ENCODE assay signal across 20 mouse cellular contexts in genomic region chr14:118980890-118981289, GRCm38 (mm10). TPM values are rescaled to one million over a fixed set of nuclear protein-coding genes. Genes with fewer than 3 reads are reported as not detected.
DNase-seq lines count a peak whose midpoint lies in the region; ATAC-seq and TF ChIP-seq lines count a peak whose summit lies in the region.
"Had no signal": no experiment of that assay in that cellular context is flagged by ENCODE, and none has a peak within 500 bp of the region (broad histone marks: within the 10 kb centered on the region; RNA-seq: fewer than 3 reads in every experiment).

No protein-coding gene starts in this region.

- no peak for TF ChIP-seq CTCF in midbrain, postnatal 0 days (IDR thresholded peaks at IDR 0.05)

- H3K4me3 ChIP-seq in heart, embryonic 10.5 days = no peak overlapping the region
- H3K4me3 ChIP-seq in midbrain, embryonic 11.5 days (ENCODE audit: low read depth, low read length) = no peak overlapping the region
- no peak overlapping the region for H3K4me3 ChIP-seq in midbrain, postnatal 0 days (ENCODE audit: low read depth, low read length)
- H3K4me3 ChIP-seq: embryonic facial prominence, embryonic 10.5 days; forebrain, embryonic 10.5 days; gastrocnemius, adult 2 months; hindbrain, embryonic 10.5 days had no signal

- H3K9me3 ChIP-seq in heart, embryonic 10.5 days = no peaks in the 10 kb centered on the region
- no peaks in the 10 kb centered on the region for H3K9me3 ChIP-seq in midbrain, embryonic 11.5 days (ENCODE audit: control insufficient read depth, low read length)
- no peaks in the 10 kb centered on the region for H3K9me3 ChIP-seq in midbrain, postnatal 0 days (ENCODE audit: low read length)
- H3K9me3 ChIP-seq: embryonic facial prominence, embryonic 10.5 days; forebrain, embryonic 10.5 days; hindbrain, embryonic 10.5 days had no signal

- DNase-seq in heart, embryonic 10.5 days (ENCODE audit: low spot score) = peak; percentile 58
- no peak for DNase-seq in heart, postnatal 14 days
- DNase-seq in midbrain, embryonic 11.5 days (ENCODE audit: low spot score, missing footprints) = peak; percentile 49
- DNase-seq in midbrain, postnatal 0 days (ENCODE audit: low spot score) = no peak
- peak; percentile 32 for DNase-seq in thymus, postnatal 4 days
- no peak for DNase-seq in spleen, postnatal 4 days (ENCODE audit: low spot score in 2 of 2)
- DNase-seq: adrenal gland, postnatal 14 days; cerebellum, adult 11-12 months; cerebellum, adult 9-10 months; cerebellum, postnatal 25 days; gastrocnemius, adult 2 months; gastrocnemius, postnatal 25 days; heart, postnatal 10 days had no signal

- WGBS in heart, embryonic 10.5 days = 81% methylated on average over 8 of the region's 8 CpGs
- WGBS in midbrain, embryonic 11.5 days = 84% methylated on average over 8 of the region's 8 CpGs
- 86% methylated on average over 8 of the region's 8 CpGs for WGBS in midbrain, postnatal 0 days

- intact Hi-C loops in heart, postnatal 14 days (cut with DNase I) = no loop called here

- H3K27ac ChIP-seq in heart, embryonic 10.5 days = no peak overlapping the region
- no peak overlapping the region for H3K27ac ChIP-seq in midbrain, embryonic 11.5 days (ENCODE audit: low read depth, low read length)
- no peak overlapping the region for H3K27ac ChIP-seq in midbrain, postnatal 0 days (ENCODE audit: low read depth, low read length)
- H3K27ac ChIP-seq: embryonic facial prominence, embryonic 10.5 days; forebrain, embryonic 10.5 days; gastrocnemius, adult 2 months; hindbrain, embryonic 10.5 days; hindbrain, embryonic 14.5 days had no signal

- no peaks in the 10 kb centered on the region for H3K4me1 ChIP-seq in heart, embryonic 10.5 days
- no peaks in the 10 kb centered on the region for H3K4me1 ChIP-seq in midbrain, embryonic 11.5 days (ENCODE audit: control insufficient read depth, insufficient read depth, low read length)
- H3K4me1 ChIP-seq in midbrain, postnatal 0 days (ENCODE audit: insufficient read depth, low read length) = no peaks in the 10 kb centered on the region
- H3K4me1 ChIP-seq: embryonic facial prominence, embryonic 10.5 days; forebrain, embryonic 10.5 days; hindbrain, embryonic 10.5 days had no signal

- ATAC-seq in midbrain, embryonic 11.5 days (ENCODE audit: low FRiP score) = no peak
- ATAC-seq in midbrain, postnatal 0 days (ENCODE audit: low FRiP score) = no peak
- peak; percentile 56; the same call in 1 of the 2 replicates for ATAC-seq in erythroid progenitor cell, adult 5-6 weeks (replicated peaks; ENCODE audit: low FRiP score, poor library complexity, severe bottlenecking)
- ATAC-seq: forebrain, embryonic 14.5 days had no signal

- no peak overlapping the region for H3K9ac ChIP-seq in midbrain, embryonic 11.5 days (ENCODE audit: low read length)
- no peak overlapping the region for H3K9ac ChIP-seq in midbrain, postnatal 0 days (replicated peaks; ENCODE audit: low read length, poor library complexity, severe bottlenecking)
- H3K9ac ChIP-seq: hindbrain, embryonic 14.5 days had no signal

- peaks cover 65% of the 10 kb centered on the region for H3K36me3 ChIP-seq in heart, embryonic 10.5 days
- H3K36me3 ChIP-seq in midbrain, embryonic 11.5 days (ENCODE audit: control insufficient read depth, insufficient read depth, low read length) = peaks cover 2% of the 10 kb centered on the region; the same call in 1 of the 2 replicates
- H3K36me3 ChIP-seq in midbrain, postnatal 0 days (ENCODE audit: insufficient read depth, low read length) = peaks cover 30% of the 10 kb centered on the region

- H3K27me3 ChIP-seq in heart, embryonic 10.5 days (ENCODE audit: insufficient read depth, poor library complexity, severe bottlenecking) = no peaks in the 10 kb centered on the region
- no peaks in the 10 kb centered on the region for H3K27me3 ChIP-seq in midbrain, embryonic 11.5 days (ENCODE audit: control insufficient read depth, insufficient read depth, low read length)
- H3K27me3 ChIP-seq in midbrain, postnatal 0 days (ENCODE audit: insufficient read depth, low read length) = no peaks in the 10 kb centered on the region

- no peak overlapping the region for H3K4me2 ChIP-seq in midbrain, embryonic 11.5 days
- H3K4me2 ChIP-seq in midbrain, postnatal 0 days (ENCODE audit: low read depth, low read length, poor library complexity, severe bottlenecking) = no peak overlapping the region
- H3K4me2 ChIP-seq: hindbrain, embryonic 14.5 days had no signal

RNA-seq across cellular contexts. Expression of gene Dnajc3, which starts 43.1 kb away (rescaled TPM):
- polyA plus RNA-seq in heart, embryonic 10.5 days (2016; fragmentation: Nextera tagmentation; extraction: Ambion mirVana) = 38.0 and 44.3 TPM in 2 replicates
- 10 to 100 TPM; 26.2 to 28.5 TPM for total RNA-seq in heart, postnatal 14 days (2021)
- polyA plus RNA-seq in midbrain, embryonic 11.5 days (2014; fragmentation: Nextera tagmentation; extraction: Ambion mirVana) = 31.6 and 32.9 TPM in 2 replicates
- 22.0 and 23.7 TPM in 2 replicates for total RNA-seq in midbrain, postnatal 0 days (2014; rRNA removed)
- 19.2 and 19.9 TPM in 2 replicates for polyA plus RNA-seq in midbrain, postnatal 0 days (2015; fragmentation: Nextera tagmentation; extraction: Ambion mirVana)
- total RNA-seq in erythroid progenitor cell, adult 5-6 weeks (2015; ENCODE audit: low replicate concordance) = 20.5 and 32.7 TPM in 2 replicates
- 27.8 and 51.5 TPM in 2 replicates for total RNA-seq in erythroid progenitor cell, adult 5-6 weeks (2017; ENCODE audit: low replicate concordance)

RNA-seq across cellular contexts. Expression of gene Dzip1, which starts 55.6 kb away (rescaled TPM):
- 8.8 and 15.3 TPM in 2 replicates for polyA plus RNA-seq in heart, embryonic 10.5 days (2016; fragmentation: Nextera tagmentation; extraction: Ambion mirVana)
- total RNA-seq in heart, postnatal 14 days (2021) = 1 to 10 TPM; 3.0 to 4.1 TPM
- polyA plus RNA-seq in midbrain, embryonic 11.5 days (2014; fragmentation: Nextera tagmentation; extraction: Ambion mirVana) = 28.2 and 32.2 TPM in 2 replicates
- total RNA-seq in midbrain, postnatal 0 days (2014; rRNA removed) = 419 and 440 TPM in 2 replicates
- polyA plus RNA-seq in midbrain, postnatal 0 days (2015; fragmentation: Nextera tagmentation; extraction: Ambion mirVana) = 116 and 123 TPM in 2 replicates
- total RNA-seq in erythroid progenitor cell, adult 5-6 weeks (2015; ENCODE audit: low replicate concordance) = 1.8 TPM in 1 of 2 replicates, not detected in the other
- total RNA-seq in erythroid progenitor cell, adult 5-6 weeks (2017; ENCODE audit: low replicate concordance) = 0.61 TPM in 1 of 2 replicates, not detected in the other
- total RNA-seq: granulocyte monocyte progenitor cell, adult 5-6 weeks had no signal

Comparison
In these comparisons a context has a peak if more than half of its experiments do, and no peak if none do; other contexts are left out.
1. DNase-seq: peak in heart, embryonic 10.5 days (single experiment), midbrain, embryonic 11.5 days (single experiment) and thymus, postnatal 4 days (single experiment); none in heart, postnatal 14 days (0 of 2), midbrain, postnatal 0 days (single experiment) and spleen, postnatal 4 days (0 of 2).
2. RNA of gene Dzip1, which starts 55.6 kb away (total RNA-seq): 419 to 440 TPM in midbrain, postnatal 0 days; 3.0 to 4.1 TPM in heart, postnatal 14 days and 0.61 to 1.8 TPM in erythroid progenitor cell, adult 5-6 weeks; every median in the first group is over 10 times any median in the second.